Mouse (Mus musculus): ENCODE results near the gene Akr1d1. TPM values are rescaled to one million over a fixed set of nuclear protein-coding genes. Genes with fewer than 3 reads are reported as not detected.

Akr1d1 gene
- polyA plus RNA-seq, 1 experiment from 2014 or later, result 0.21 TPM

- Histone ChIP-seq H3K4me3 (replicated peaks) (no peak overlapping the region), H3K4me1 (no peaks in the 10 kb centered on the region)
- WGBS, result 77% methylated on average over 7 of the region's 7 CpGs
Observed at GRCm38 (mm10) chr6:37600976-37601498, 71.1 kb downstream of the Akr1d1 start.

GRCm38 (mm10) chr6:37602857-37603765 lies 73.1 kb downstream of the Akr1d1 start:
- Histone ChIP-seq H3K27me3 (no peaks in the 10 kb centered on the region), H3K4me2 (replicated peaks) (no peak overlapping the region), H3K9me3 (replicated peaks) (no peaks in the 10 kb centered on the region), H3K4me3 (replicated peaks) (no peak overlapping the region), H3K36me3 (no peaks in the 10 kb centered on the region), H3K9ac (no peak overlapping the region), H3K4me1 (no peaks in the 10 kb centered on the region), H3K27ac (replicated peaks) (no peak overlapping the region)
- 35% methylated on average over 9 of the region's 9 CpGs for WGBS
- no peak for ATAC-seq (ENCODE audit: insufficient number of reproducible peaks, low FRiP score, low TSS enrichment, low read depth)

More at GRCm38 (mm10) chr6:37600976-37601498, 71.1 kb downstream of the Akr1d1 start:
- no peak overlapping the region for H3K27ac ChIP-seq (replicated peaks)
- H3K9ac ChIP-seq, result no peak overlapping the region
- H3K27me3 ChIP-seq, result no peaks in the 10 kb centered on the region
- H3K4me2 ChIP-seq (replicated peaks), result no peak overlapping the region
- H3K36me3 ChIP-seq, result no peaks in the 10 kb centered on the region
- ATAC-seq (ENCODE audit: insufficient number of reproducible peaks, low FRiP score, low TSS enrichment, low read depth), result no peak
- no peaks in the 10 kb centered on the region for H3K9me3 ChIP-seq (replicated peaks)

- WGBS, result 74% methylated on average over 4 of the region's 4 CpGs
- Histone ChIP-seq H3K27ac (replicated peaks) (no peak overlapping the region), H3K4me1 (no peaks in the 10 kb centered on the region), H3K27me3 (no peaks in the 10 kb centered on the region), H3K4me3 (replicated peaks) (no peak overlapping the region), H3K9me3 (replicated peaks) (no peaks in the 10 kb centered on the region), H3K36me3 (no peaks in the 10 kb centered on the region), H3K9ac (no peak overlapping the region), H3K4me2 (replicated peaks) (no peak overlapping the region)
- ATAC-seq (ENCODE audit: insufficient number of reproducible peaks, low FRiP score, low TSS enrichment, low read depth), result no peak
Observed at GRCm38 (mm10) chr6:37604178-37604883, 74.4 kb downstream of the Akr1d1 start.

- H3K27me3 ChIP-seq, result no peaks in the 10 kb centered on the region
- H3K27ac ChIP-seq (replicated peaks), result no peak overlapping the region
- H3K4me3 ChIP-seq (replicated peaks), result no peak overlapping the region
- no peaks in the 10 kb centered on the region for H3K36me3 ChIP-seq
- no peaks in the 10 kb centered on the region for H3K4me1 ChIP-seq
- H3K9me3 ChIP-seq (replicated peaks), result no peaks in the 10 kb centered on the region
- H3K9ac ChIP-seq, result no peak overlapping the region
- H3K4me2 ChIP-seq (replicated peaks), result no peak overlapping the region
- ATAC-seq (ENCODE audit: insufficient number of reproducible peaks, low FRiP score, low TSS enrichment, low read depth), result no peak
- WGBS, result 64% methylated on average over 5 of the region's 5 CpGs
Observed at GRCm38 (mm10) chr6:37604884-37605269, 74.9 kb downstream of the Akr1d1 start.

- Histone ChIP-seq H3K4me2 (replicated peaks) (no peak overlapping the region), H3K4me1 (no peaks in the 10 kb centered on the region), H3K36me3 (no peaks in the 10 kb centered on the region), H3K27ac (replicated peaks) (no peak overlapping the region), H3K9ac (no peak overlapping the region), H3K4me3 (replicated peaks) (no peak overlapping the region), H3K9me3 (replicated peaks) (no peaks in the 10 kb centered on the region), H3K27me3 (no peaks in the 10 kb centered on the region)
- WGBS, result 59% methylated on average over 3 of the region's 3 CpGs
- no peak for ATAC-seq (ENCODE audit: insufficient number of reproducible peaks, low FRiP score, low TSS enrichment, low read depth)
Observed at GRCm38 (mm10) chr6:37607511-37608289, 77.7 kb downstream of the Akr1d1 start.

GRCm38 (mm10) chr6:37612603-37613284 lies 82.8 kb downstream of the Akr1d1 start:
- H3K4me3 ChIP-seq (replicated peaks), result no peak overlapping the region
- no peak overlapping the region for H3K9ac ChIP-seq
- no peaks in the 10 kb centered on the region for H3K9me3 ChIP-seq (replicated peaks)
- WGBS, result 79% methylated on average over 6 of the region's 6 CpGs
- no peak overlapping the region for H3K4me2 ChIP-seq (replicated peaks)
- no peak for ATAC-seq (ENCODE audit: insufficient number of reproducible peaks, low FRiP score, low TSS enrichment, low read depth)
- no peaks in the 10 kb centered on the region for H3K36me3 ChIP-seq
- 0 out of 2 replicates have a peak, but pooled peaks cover 3% of the 10 kb centered on the region for H3K4me1 ChIP-seq
- no peak overlapping the region for H3K27ac ChIP-seq (replicated peaks)
- H3K27me3 ChIP-seq, result no peaks in the 10 kb centered on the region

GRCm38 (mm10) chr6:37615490-37615889 lies 85.5 kb downstream of the Akr1d1 start:
- peaks cover 6% of the 10 kb centered on the region; the same call in 1 of the 2 replicates for H3K4me1 ChIP-seq
- no peak overlapping the region for H3K27ac ChIP-seq (replicated peaks)
- no peaks in the 10 kb centered on the region for H3K27me3 ChIP-seq
- no peaks in the 10 kb centered on the region for H3K9me3 ChIP-seq (replicated peaks)
- no peak overlapping the region for H3K4me2 ChIP-seq (replicated peaks)
- ATAC-seq (ENCODE audit: insufficient number of reproducible peaks, low FRiP score, low TSS enrichment, low read depth), result no peak
- H3K36me3 ChIP-seq, result no peaks in the 10 kb centered on the region
- no peak overlapping the region for H3K4me3 ChIP-seq (replicated peaks)
- H3K9ac ChIP-seq, result no peak overlapping the region
- 75% methylated on average over 2 of the region's 2 CpGs for WGBS

- Histone ChIP-seq H3K9me3 (replicated peaks) (no peaks in the 10 kb centered on the region), H3K27ac (replicated peaks) (no peak overlapping the region), H3K9ac (no peak overlapping the region), H3K27me3 (no peaks in the 10 kb centered on the region), H3K36me3 (no peaks in the 10 kb centered on the region), H3K4me1 (peaks cover 6% of the 10 kb centered on the region; the same call in 1 of the 2 replicates), H3K4me2 (replicated peaks) (no peak overlapping the region), H3K4me3 (replicated peaks) (no peak overlapping the region)
- ATAC-seq (ENCODE audit: insufficient number of reproducible peaks, low FRiP score, low TSS enrichment, low read depth), result no peak
- 97% methylated on average over 7 of the region's 7 CpGs for WGBS
Observed at GRCm38 (mm10) chr6:37616136-37616535, 86.2 kb downstream of the Akr1d1 start.

GRCm38 (mm10) chr6:37617431-37618011 lies 87.5 kb downstream of the Akr1d1 start:
- WGBS, result 19% methylated on average over 10 of the region's 10 CpGs
- ATAC-seq (ENCODE audit: insufficient number of reproducible peaks, low FRiP score, low TSS enrichment, low read depth), result peak; percentile 77
- no peak overlapping the region for H3K4me2 ChIP-seq (replicated peaks)
- no peak overlapping the region for H3K4me3 ChIP-seq (replicated peaks)
- peak overlapping the region; percentile 71 for H3K27ac ChIP-seq (replicated peaks)
- H3K36me3 ChIP-seq, result no peaks in the 10 kb centered on the region
- H3K4me1 ChIP-seq, result peaks cover 6% of the 10 kb centered on the region; the same call in 1 of the 2 replicates
- no peak overlapping the region for H3K9ac ChIP-seq
- H3K27me3 ChIP-seq, result no peaks in the 10 kb centered on the region
- no peaks in the 10 kb centered on the region for H3K9me3 ChIP-seq (replicated peaks)
